8 mouse cellular contexts compared by ENCODE assay signal in genomic region chr13:71956481-71956880, GRCm38 (mm10). TPM values are rescaled to one million over a fixed set of nuclear protein-coding genes. Genes with fewer than 3 reads are reported as not detected.
DNase-seq lines count a peak whose midpoint lies in the region; ATAC-seq and TF ChIP-seq lines count a peak whose summit lies in the region.

No protein-coding gene starts in this region.

- H3K9me3 ChIP-seq in hindbrain, embryonic 16.5 days (ENCODE audit: control insufficient read depth, low read length): no peaks in the 10 kb centered on the region
- H3K9me3 ChIP-seq in lung, embryonic 16.5 days (ENCODE audit: control insufficient read depth, low read length): no peaks in the 10 kb centered on the region

- H3K9ac ChIP-seq in hindbrain, embryonic 16.5 days (ENCODE audit: low read depth, low read length): no peak overlapping the region
- H3K9ac ChIP-seq in lung, embryonic 16.5 days (ENCODE audit: low read length): no peak overlapping the region

- WGBS in hindbrain, embryonic 16.5 days: 2% methylated on average over 9 of the region's 9 CpGs
- WGBS in lung, embryonic 16.5 days: 5% methylated on average over 9 of the region's 9 CpGs

- peaks cover 7% of the 10 kb centered on the region for H3K27me3 ChIP-seq in hindbrain, embryonic 16.5 days (replicated peaks; ENCODE audit: control insufficient read depth, insufficient read depth, low read length)
- peaks cover 49% of the 10 kb centered on the region for H3K27me3 ChIP-seq in lung, embryonic 16.5 days (ENCODE audit: control insufficient read depth, insufficient read depth, low read depth, low read length)

- H3K27ac ChIP-seq in layer of hippocampus, adult 2 months: no peak overlapping the region
- no peak overlapping the region for H3K27ac ChIP-seq in hindbrain, embryonic 16.5 days (ENCODE audit: low read depth, low read length)
- H3K27ac ChIP-seq in lung, embryonic 16.5 days (ENCODE audit: low read length): no peak overlapping the region

- peak; percentile 77 for TF ChIP-seq CTCF in layer of hippocampus, adult 2 months (conservative IDR thresholded peaks at IDR 0.05)

- H3K4me3 ChIP-seq in layer of hippocampus, adult 2 months: no peak overlapping the region
- H3K4me3 ChIP-seq in hindbrain, embryonic 16.5 days (ENCODE audit: low read length): peak overlapping the region; percentile 56; the same call in 1 of the 2 replicates
- H3K4me3 ChIP-seq in lung, embryonic 16.5 days (ENCODE audit: low read length): no peak overlapping the region

- peak; percentile 34; the same call in 1 of the 2 replicates for ATAC-seq in hindbrain, embryonic 16.5 days
- ATAC-seq in lung, embryonic 16.5 days (ENCODE audit: low read depth): peak; percentile 34; the same call in 1 of the 2 replicates

- DNase-seq in layer of hippocampus, adult 2 months (ENCODE audit: low spot score in 2 of 2): no peak
- no peak for DNase-seq in layer of hippocampus, adult 8-10 months (ENCODE audit: low spot score in 2 of 2)
- peak; percentile 83 for DNase-seq in embryo, embryonic 10.5 days (ENCODE audit: low spot score)
- DNase-seq in testis, postnatal 10 days (ENCODE audit: low spot score): peak; percentile 63
- DNase-seq in urinary bladder, postnatal 14 days (ENCODE audit: low spot score): no peak
- DNase-seq in T-cell, adult 2 months (ENCODE audit: low spot score): no peak

- no peaks in the 10 kb centered on the region for H3K36me3 ChIP-seq in hindbrain, embryonic 16.5 days (ENCODE audit: control insufficient read depth, insufficient read depth, low read length)
- H3K36me3 ChIP-seq in lung, embryonic 16.5 days (ENCODE audit: control insufficient read depth, insufficient read depth, low read length): no peaks in the 10 kb centered on the region

- peak overlapping the region; percentile 59 for H3K4me2 ChIP-seq in hindbrain, embryonic 16.5 days (ENCODE audit: low read length)
- H3K4me2 ChIP-seq in lung, embryonic 16.5 days (ENCODE audit: low read depth, low read length): peak overlapping the region; percentile 59

- H3K4me1 ChIP-seq in hindbrain, embryonic 16.5 days (ENCODE audit: control insufficient read depth, insufficient read depth, low read depth, low read length): peaks cover 19% of the 10 kb centered on the region
- H3K4me1 ChIP-seq in lung, embryonic 16.5 days (replicated peaks; ENCODE audit: control insufficient read depth, insufficient read depth, low read length): no peaks in the 10 kb centered on the region

RNA-seq across cellular contexts. Expression of gene Irx1, which starts 7.0 kb away (rescaled TPM):
- under 1 TPM; 0.39 to 0.46 TPM for total RNA-seq in layer of hippocampus, adult 2 months (2021)
- total RNA-seq in layer of hippocampus, adult 8-10 months (2022): under 1 TPM; 0.31 to 0.92 (median 0.76) TPM
- 4.1 and 5.7 TPM in 2 replicates for polyA plus RNA-seq in hindbrain, embryonic 16.5 days (2015; fragmentation: Nextera tagmentation; extraction: Ambion mirVana)
- polyA plus RNA-seq in lung, embryonic 16.5 days (2015; fragmentation: Nextera tagmentation; extraction: Ambion mirVana): 5.7 and 7.5 TPM in 2 replicates

Comparison
In these comparisons a context has a peak if more than half of its experiments do, and no peak if none do; other contexts are left out.
1. DNase-seq: peak in embryo, embryonic 10.5 days (single experiment) and testis, postnatal 10 days (single experiment); none in layer of hippocampus, adult 2 months (0 of 2), layer of hippocampus, adult 8-10 months (0 of 2), urinary bladder, postnatal 14 days (single experiment) and T-cell, adult 2 months (single experiment).